Comparison of ENCODE assay signal across 8 mouse cellular contexts in the genomic region with DNA sequence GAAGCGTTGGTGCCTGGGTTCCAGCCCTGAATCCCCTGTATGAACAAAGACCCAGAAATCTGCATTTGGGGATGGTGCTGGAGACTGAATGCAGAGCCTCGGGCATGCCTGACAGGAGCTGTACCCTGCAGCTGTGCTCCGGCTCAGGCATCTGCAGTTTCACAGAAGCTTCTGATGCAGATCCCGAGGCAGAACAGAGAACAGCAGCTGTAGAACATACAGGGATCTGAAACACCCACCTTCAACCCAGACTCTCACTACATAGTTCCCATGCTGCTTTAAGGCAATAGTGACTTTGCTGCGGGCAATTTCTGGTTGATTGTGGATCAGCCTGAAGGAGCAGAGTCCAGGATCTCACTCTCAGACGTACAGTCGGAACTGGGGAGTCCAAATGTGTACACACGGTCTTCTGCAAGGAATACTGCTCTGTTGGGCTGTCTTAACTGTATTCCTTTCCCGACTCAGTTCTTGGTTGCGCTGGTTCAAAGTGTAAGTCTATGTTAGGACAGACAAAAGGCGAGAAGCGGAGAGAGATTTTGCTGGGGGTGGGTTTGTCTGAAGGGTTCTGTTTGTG. TPM values are rescaled to one million over a fixed set of nuclear protein-coding genes. Genes with fewer than 3 reads are reported as not detected.
A peak's percentile ranks its signal among the peaks of the same experiment; 100 is the strongest.
DNase-seq lines count a peak whose midpoint lies in the region; ATAC-seq and TF ChIP-seq lines count a peak whose summit lies in the region.

No protein-coding gene starts in this region.

- H3K36me3 ChIP-seq in heart, embryonic 10.5 days, result no peaks in the 10 kb centered on the region
- H3K36me3 ChIP-seq in testis, adult 2 months (ENCODE audit: control insufficient read depth, insufficient read depth, low read length), result no peaks in the 10 kb centered on the region
- no peaks in the 10 kb centered on the region for H3K36me3 ChIP-seq in liver, embryonic 16.5 days (ENCODE audit: control insufficient read depth, insufficient read depth)
- no peaks in the 10 kb centered on the region for H3K36me3 ChIP-seq in stomach, postnatal 0 days (ENCODE audit: control insufficient read depth, insufficient read depth, low read length)

- no peak for ATAC-seq in liver, embryonic 16.5 days (ENCODE audit: low read depth)
- ATAC-seq in stomach, postnatal 0 days (ENCODE audit: low FRiP score, low TSS enrichment), result no peak

- TF ChIP-seq CTCF in testis, adult 2 months (IDR thresholded peaks at IDR 0.05; ENCODE audit: control insufficient read depth, insufficient read depth, insufficient replicate concordance, low read depth, low read length), result no peak
- no peak for TF ChIP-seq CTCF in stomach, postnatal 0 days (IDR thresholded peaks at IDR 0.05; ENCODE audit: low read depth)

- WGBS in heart, embryonic 10.5 days, result 56% methylated on average over 12 of the region's 12 CpGs
- 47% methylated on average over 12 of the region's 12 CpGs for WGBS in liver, embryonic 16.5 days (ENCODE audit: insufficient replicate concordance)
- WGBS in stomach, postnatal 0 days, result 51% methylated on average over 12 of the region's 12 CpGs

- peak overlapping the region; percentile 62 for H3K4me3 ChIP-seq in heart, embryonic 10.5 days
- peak overlapping the region; percentile 53 for H3K4me3 ChIP-seq in testis, adult 2 months (ENCODE audit: control insufficient read depth, low read depth, low read length)
- no peak overlapping the region for H3K4me3 ChIP-seq in liver, embryonic 16.5 days (ENCODE audit: low read depth, low read length)
- H3K4me3 ChIP-seq in stomach, postnatal 0 days (ENCODE audit: low read depth, low read length), result peak overlapping the region; percentile 12; the same call in 1 of the 2 replicates

- no peak for TF ChIP-seq POLR2A in testis, adult 2 months (IDR thresholded peaks at IDR 0.05; ENCODE audit: control insufficient read depth, low read depth, low read length)

- no peak for DNase-seq in heart, embryonic 10.5 days (ENCODE audit: low spot score)
- no peak for DNase-seq in heart, postnatal 10 days
- DNase-seq in testis, postnatal 10 days (ENCODE audit: low spot score), result no peak
- DNase-seq in stomach, postnatal 0 days (ENCODE audit: low spot score), result peak; percentile 43
- no peak for DNase-seq in gastrocnemius, postnatal 4 days (ENCODE audit: low spot score in 2 of 2)
- DNase-seq in thymus, postnatal 36 days, result no peak

- H3K9ac ChIP-seq in liver, embryonic 16.5 days (ENCODE audit: low read depth, low read length), result no peak overlapping the region
- H3K9ac ChIP-seq in stomach, postnatal 0 days (ENCODE audit: low read length), result peak overlapping the region; percentile 45; the same call in 1 of the 2 replicates

- no peak overlapping the region for H3K27ac ChIP-seq in heart, embryonic 10.5 days
- no peak overlapping the region for H3K27ac ChIP-seq in testis, adult 2 months (ENCODE audit: control insufficient read depth, insufficient read depth, low read depth, low read length)
- no peak overlapping the region for H3K27ac ChIP-seq in liver, embryonic 16.5 days (ENCODE audit: low read length)
- peak overlapping the region; percentile 94 for H3K27ac ChIP-seq in stomach, postnatal 0 days (replicated peaks)

- no peak for TF ChIP-seq EP300 in stomach, postnatal 0 days (optimal IDR thresholded peaks at IDR 0.05)

- 0 out of 2 replicates have a peak overlapping the region, but pooled peaks have one; percentile 49 for H3K4me2 ChIP-seq in liver, embryonic 16.5 days (ENCODE audit: low read depth, low read length)
- peak overlapping the region; percentile 57 for H3K4me2 ChIP-seq in stomach, postnatal 0 days (replicated peaks; ENCODE audit: low read depth)

- no peaks in the 10 kb centered on the region for H3K9me3 ChIP-seq in heart, embryonic 10.5 days
- H3K9me3 ChIP-seq in liver, embryonic 16.5 days (replicated peaks; ENCODE audit: control insufficient read depth, low read length), result no peaks in the 10 kb centered on the region
- no peaks in the 10 kb centered on the region for H3K9me3 ChIP-seq in stomach, postnatal 0 days (ENCODE audit: control insufficient read depth, low read length)

- H3K27me3 ChIP-seq in heart, embryonic 10.5 days (ENCODE audit: insufficient read depth, poor library complexity, severe bottlenecking), result peaks cover 54% of the 10 kb centered on the region
- H3K27me3 ChIP-seq in testis, adult 2 months (ENCODE audit: control insufficient read depth, insufficient read depth, low read length), result no peaks in the 10 kb centered on the region
- H3K27me3 ChIP-seq in liver, embryonic 16.5 days (ENCODE audit: control insufficient read depth, insufficient read depth, low read depth, low read length), result peaks cover 23% of the 10 kb centered on the region
- H3K27me3 ChIP-seq in stomach, postnatal 0 days (ENCODE audit: control insufficient read depth, insufficient read depth, low read length), result no peaks in the 10 kb centered on the region

- intact Hi-C loops in heart, postnatal 10 days (cut with DNase I), result no loop called here

- H3K4me1 ChIP-seq in heart, embryonic 10.5 days, result peaks cover 22% of the 10 kb centered on the region
- H3K4me1 ChIP-seq in testis, adult 2 months (ENCODE audit: control insufficient read depth, insufficient read depth, low read length), result peaks cover 16% of the 10 kb centered on the region
- H3K4me1 ChIP-seq in liver, embryonic 16.5 days (ENCODE audit: control insufficient read depth, low read depth, low read length), result peaks cover 2% of the 10 kb centered on the region
- peaks cover 8% of the 10 kb centered on the region for H3K4me1 ChIP-seq in stomach, postnatal 0 days (replicated peaks; ENCODE audit: control insufficient read depth, insufficient read depth)

RNA-seq across cellular contexts. Expression of a gene that starts 1.7 kb away (rescaled TPM):
- 2.0 and 2.5 TPM in 2 replicates for polyA plus RNA-seq in heart, embryonic 10.5 days (2016; fragmentation: Nextera tagmentation; extraction: Ambion mirVana)
- total RNA-seq in heart, postnatal 10 days (2021), result under 1 TPM in 1 of 2 experiments, not detected in 1; 0.38 TPM
- 0.93 and 1.8 TPM in 2 replicates for polyA plus RNA-seq in testis, adult 2 months (2012; rRNA removed)
- polyA plus RNA-seq in liver, embryonic 16.5 days (2015; fragmentation: Nextera tagmentation; extraction: Ambion mirVana), result 2.6 and 2.9 TPM in 2 replicates
- 4.9 and 5.7 TPM in 2 replicates for polyA plus RNA-seq in stomach, postnatal 0 days (2015; fragmentation: Nextera tagmentation; extraction: Ambion mirVana)
- total RNA-seq in gastrocnemius, postnatal 4 days (2021), result under 1 TPM in 1 of 2 experiments, not detected in 1; 0.21 TPM
